Mouse (Mus musculus) T-helper 17 cell (primary cell): Measurements from ENCODE around the gene Elp5.

ENCODE experiments used
- in situ Hi-C, 2 experiments: fragments of 300-600 bp; cut with MboI, MseI; formaldehyde crosslinking; loops; 1 replicate in 1 of 2; 2 replicates in 1 of 2; pipeline ENCODE4 v1.15.1; 2025; ENCODE audit warnings: high pct_unique_total_duplicates in 2 of 2

The Elp5 gene

GRCm38 (mm10) chr11:70016177-70016576 is 33.9 kb upstream of the Elp5 start:
- in situ Hi-C loops, result loop anchor here in 1 of 2 experiments (10.0 kb wide), 1 partner anchor 911 kb away; no protein-coding TSS in a partner anchor

GRCm38 (mm10) chr11:70015677-70016076 is 33.4 kb upstream of the Elp5 start:
- in situ Hi-C loops, result loop anchor here in 1 of 2 experiments (10.0 kb wide), 1 partner anchor 911 kb away; no protein-coding TSS in a partner anchor

GRCm38 (mm10) chr11:70014880-70015558 is 32.7 kb upstream of the Elp5 start, which contains the start of gene Acadvl:
Gene Acadvl (minus strand): TSS chr11:70015411.
- in situ Hi-C loops, result loop anchor here in 1 of 2 experiments (10.0 kb wide), 1 partner anchor 910 kb away; no protein-coding TSS in a partner anchor

- in situ Hi-C loops, result loop anchor here in 1 of 2 experiments (10.0 kb wide), 1 partner anchor 909 kb away; no protein-coding TSS in a partner anchor
Measured at GRCm38 (mm10) chr11:70014051-70014450, 31.7 kb upstream of the Elp5 start.

- in situ Hi-C loops, result loop anchor here in 1 of 2 experiments (10.0 kb wide), 1 partner anchor 909 kb away; no protein-coding TSS in a partner anchor
Measured at GRCm38 (mm10) chr11:70013408-70013807, 31.1 kb upstream of the Elp5 start.

GRCm38 (mm10) chr11:70012931-70013330 is 30.6 kb upstream of the Elp5 start:
- in situ Hi-C loops, result loop anchor here in 1 of 2 experiments (10.0 kb wide), 1 partner anchor 908 kb away; no protein-coding TSS in a partner anchor

GRCm38 (mm10) chr11:70010961-70011360 is 28.6 kb upstream of the Elp5 start:
- in situ Hi-C loops, result loop anchor here in 1 of 2 experiments (10.0 kb wide), 1 partner anchor 906 kb away; no protein-coding TSS in a partner anchor

- in situ Hi-C loops, result loop anchor here in 1 of 2 experiments (10.0 kb wide), 1 partner anchor 906 kb away; no protein-coding TSS in a partner anchor
Measured at GRCm38 (mm10) chr11:70010548-70010947, 28.2 kb upstream of the Elp5 start.

GRCm38 (mm10) chr11:70010033-70010432 is 27.7 kb upstream of the Elp5 start:
- in situ Hi-C loops, result loop anchor here in 1 of 2 experiments (10.0 kb wide), 1 partner anchor 905 kb away; no protein-coding TSS in a partner anchor

GRCm38 (mm10) chr11:70005521-70005920 is 23.2 kb upstream of the Elp5 start:
- in situ Hi-C loops, result no loop called here

GRCm38 (mm10) chr11:70002471-70002870 is 20.2 kb upstream of the Elp5 start:
- in situ Hi-C loops, result no loop called here

- in situ Hi-C loops, result no loop called here
Measured at GRCm38 (mm10) chr11:70001865-70002264, 19.5 kb upstream of the Elp5 start.

GRCm38 (mm10) chr11:70001159-70001558 is 18.8 kb upstream of the Elp5 start:
- in situ Hi-C loops, result no loop called here

GRCm38 (mm10) chr11:70000396-70000898 is 18.1 kb upstream of the Elp5 start, which contains the start of gene Dvl2:
Gene Dvl2 (plus strand): TSS chr11:70000595.
- in situ Hi-C loops, result no loop called here

- in situ Hi-C loops, result loop anchor here in 1 of 2 experiments (10.0 kb wide), 2 partner anchors 585 to 655 kb away; partner anchors contain the start of genes Eno3, Kdm6b and Pfn1
Measured at GRCm38 (mm10) chr11:69999666-70000065, 17.3 kb upstream of the Elp5 start.

- in situ Hi-C loops, result loop anchor here in 1 of 2 experiments (10.0 kb wide), 2 partner anchors 584 to 656 kb away; partner anchors contain the start of genes Eno3, Kdm6b and Pfn1
Measured at GRCm38 (mm10) chr11:69998567-69999491, 16.5 kb upstream of the Elp5 start.

- in situ Hi-C loops, result loop anchor here in 1 of 2 experiments (10.0 kb wide), 2 partner anchors 582 to 658 kb away; partner anchors contain the start of genes Eno3, Kdm6b and Pfn1
Measured at GRCm38 (mm10) chr11:69997070-69997509, 14.8 kb upstream of the Elp5 start.

GRCm38 (mm10) chr11:69996161-69997061 is 14.1 kb upstream of the Elp5 start:
- in situ Hi-C loops, result loop anchor here in 1 of 2 experiments (10.0 kb wide), 2 partner anchors 582 to 658 kb away; partner anchors contain the start of genes Eno3, Kdm6b and Pfn1

GRCm38 (mm10) chr11:69995391-69995960 is 13.2 kb upstream of the Elp5 start, which contains the start of gene Phf23:
Gene Phf23 (plus strand): TSS chr11:69995777.
- in situ Hi-C loops, result loop anchor here in 1 of 2 experiments (10.0 kb wide), 2 partner anchors 581 to 659 kb away; partner anchors contain the start of genes Eno3, Kdm6b and Pfn1
